In the genomic region with DNA sequence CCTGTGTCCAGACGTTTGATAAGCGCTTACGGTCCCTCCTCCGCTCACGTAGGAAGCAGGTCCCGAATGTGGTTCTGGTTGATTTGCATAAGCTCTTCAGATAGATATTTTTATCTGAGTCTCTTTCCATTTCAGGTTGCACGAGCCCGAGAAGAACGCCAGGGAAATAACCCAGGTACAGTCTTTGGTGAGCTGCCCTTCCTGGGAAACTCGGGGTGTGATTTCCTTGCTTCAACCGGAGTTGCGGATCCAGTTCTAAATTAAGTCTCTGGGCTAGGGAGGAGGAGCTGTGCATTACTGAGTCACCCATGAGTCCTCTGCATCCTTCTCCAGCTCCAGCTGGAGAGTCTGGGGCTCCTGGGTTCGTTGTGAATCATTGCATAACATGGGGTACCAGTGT, we compare ENCODE assay signal across 10 mouse cellular contexts. TPM values are rescaled to one million over a fixed set of nuclear protein-coding genes. Genes with fewer than 3 reads are reported as not detected.
DNase-seq lines count a peak whose midpoint lies in the region.
"Had no signal": no experiment of that assay in that cellular context is flagged by ENCODE, and none has a peak within 500 bp of the region (broad histone marks: within the 10 kb centered on the region; RNA-seq: fewer than 3 reads in every experiment).

No protein-coding gene starts in this region.

- DNase-seq in cerebellum, adult 9-11 months, result peak; percentile 7
- no peak for DNase-seq in cerebellum, postnatal 36 days
- DNase-seq in layer of hippocampus, adult 8-10 months (ENCODE audit: low spot score in 2 of 2), result peak; percentile 45 to 69
- DNase-seq in layer of hippocampus, adult 9-10 months (ENCODE audit: low spot score), result no peak
- DNase-seq in frontal cortex, postnatal 36 days (ENCODE audit: low spot score in 2 of 2), result peak; percentile 67 to 81
- DNase-seq in left cerebral cortex, postnatal 36 days (ENCODE audit: low spot score in 2 of 2), result peak; percentile 77 to 80
- DNase-seq in adrenal gland, adult 8-10 months, result no peak
- DNase-seq in urinary bladder, postnatal 10 days (ENCODE audit: low spot score), result no peak
- DNase-seq: gastrocnemius, postnatal 10 days; spleen, adult 18-20 months had no signal

- intact Hi-C loops in left cerebral cortex, postnatal 36 days (cut with DNase I), result loop anchor here (2.0 kb wide), 1 partner anchor 33 kb away; no protein-coding TSS in a partner anchor

RNA-seq across cellular contexts. Expression of gene Sirpa, which starts 35.2 kb away (rescaled TPM):
- 100 to 1,000 TPM; 317 to 358 (median 338) TPM for total RNA-seq in layer of hippocampus, adult 8-10 months (2022)
- 100 to 1,000 TPM; 386 to 401 TPM for total RNA-seq in left cerebral cortex, postnatal 36 days (2021)
- 10 to 100 TPM; 58.4 to 75.6 (median 70.1) TPM for total RNA-seq in adrenal gland, adult 8-10 months (2022)

Comparison
In these comparisons a context has a peak if more than half of its experiments do, and no peak if none do; other contexts are left out.
1. DNase-seq: peak in cerebellum, adult 9-11 months (single experiment), layer of hippocampus, adult 8-10 months (2 of 2), frontal cortex, postnatal 36 days (2 of 2) and left cerebral cortex, postnatal 36 days (2 of 2); none in cerebellum, postnatal 36 days (0 of 2), layer of hippocampus, adult 9-10 months (single experiment), adrenal gland, adult 8-10 months (single experiment) and urinary bladder, postnatal 10 days (single experiment).
2. RNA of gene Sirpa, which starts 35.2 kb away (total RNA-seq): 386 to 401 TPM in left cerebral cortex, postnatal 36 days and 317 to 358 TPM in layer of hippocampus, adult 8-10 months; 58.4 to 75.6 TPM in adrenal gland, adult 8-10 months; every median in the first group is over 4 times any median in the second.